Mouse (Mus musculus): ENCODE measurements at regions not wholly inside any gene's neighbourhood (a gene's known extent, or its start where the extent isn't known, plus 50 kb on each side); places are given as distances from the start of the nearest gene placed in this dataset.

DNA sequence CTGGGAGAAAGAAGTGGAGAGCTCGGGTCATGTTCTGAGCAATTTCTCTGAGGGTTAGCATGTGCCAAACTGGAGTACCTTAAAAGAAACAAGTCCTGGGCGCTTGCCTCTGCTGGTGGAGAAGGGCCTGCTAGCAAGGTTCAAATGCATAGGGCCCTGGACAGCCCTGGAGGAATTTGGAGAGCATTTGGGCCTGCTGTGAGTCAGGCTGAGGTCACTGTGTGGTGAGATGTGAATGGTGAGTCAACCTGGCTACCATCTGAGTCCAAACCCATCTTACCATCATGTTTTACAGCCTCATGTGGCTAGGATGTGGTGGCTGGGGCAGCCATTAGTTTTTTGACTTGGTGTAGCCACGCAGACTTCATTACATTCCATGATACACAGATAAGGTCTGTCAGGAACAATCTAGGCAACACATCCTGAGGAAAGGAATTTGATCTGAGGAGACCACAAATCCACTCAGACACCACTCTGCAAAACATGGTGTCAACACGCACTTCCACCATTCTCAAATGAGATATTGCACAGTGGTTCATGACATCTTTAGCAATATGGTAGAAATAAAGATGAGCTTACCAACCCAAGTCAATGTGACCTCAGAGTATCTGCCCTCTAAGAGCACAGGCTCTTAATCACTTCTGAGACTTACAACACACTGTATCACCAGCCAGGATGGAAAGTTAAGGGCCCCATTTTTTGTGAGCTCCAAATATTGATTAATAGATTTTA, 83.1 kb downstream of the Thbs2 start:
- no peak for DNase-seq (ENCODE audit: low spot score in 2 of 2)

GRCm38 (mm10) chr17:14608845-14609244, 85.2 kb downstream of the Thbs2 start:
- no peak for DNase-seq (ENCODE audit: low spot score in 2 of 2)

- DNase-seq (ENCODE audit: low spot score in 2 of 2): no peak
Observed at GRCm38 (mm10) chr17:14606356-14606989, 87.6 kb downstream of the Thbs2 start.

DNA sequence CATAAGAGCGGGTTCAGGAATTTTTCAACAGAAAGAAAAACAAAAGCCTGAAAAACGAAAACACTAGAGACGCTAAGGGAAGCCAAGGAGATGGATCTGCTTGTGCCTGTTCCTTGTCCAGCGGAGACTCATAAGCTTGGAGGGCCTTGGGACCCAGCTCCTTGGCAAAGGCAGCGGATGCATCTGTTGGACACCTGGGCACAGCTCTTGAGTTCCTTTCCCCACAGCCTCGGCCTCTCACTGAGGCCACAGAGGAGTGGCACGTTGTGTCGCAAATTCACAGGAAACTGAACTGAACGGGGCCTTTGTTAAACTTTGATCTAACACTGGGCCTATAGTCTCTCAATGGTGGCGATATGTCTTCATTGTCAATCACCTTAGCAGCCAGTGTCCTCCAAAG, 94.4 kb downstream of the Thbs2 start:
- DNase-seq (ENCODE audit: low spot score in 2 of 2): no peak

GRCm38 (mm10) chr17:14596470-14596869, 97.6 kb downstream of the Thbs2 start:
- no peak for DNase-seq (ENCODE audit: low spot score in 2 of 2)

GRCm38 (mm10) chr17:14595525-14595924, 98.5 kb downstream of the Thbs2 start:
- DNase-seq (ENCODE audit: low spot score in 2 of 2): no peak

GRCm38 (mm10) chr17:14588086-14588817, 105.8 kb downstream of the Thbs2 start:
- DNase-seq (ENCODE audit: low spot score in 2 of 2): peak in 1 of 2 experiments; percentile 16

- no peak for DNase-seq (ENCODE audit: low spot score in 2 of 2)
Observed at GRCm38 (mm10) chr17:14579671-14580070, 114.4 kb downstream of the Thbs2 start.

- no peak for DNase-seq (ENCODE audit: low spot score in 2 of 2)
Observed at GRCm38 (mm10) chr17:14578721-14579120, 115.3 kb downstream of the Thbs2 start.

GRCm38 (mm10) chr17:14578194-14578593, 115.8 kb downstream of the Thbs2 start:
- DNase-seq (ENCODE audit: low spot score in 2 of 2): no peak

DNA sequence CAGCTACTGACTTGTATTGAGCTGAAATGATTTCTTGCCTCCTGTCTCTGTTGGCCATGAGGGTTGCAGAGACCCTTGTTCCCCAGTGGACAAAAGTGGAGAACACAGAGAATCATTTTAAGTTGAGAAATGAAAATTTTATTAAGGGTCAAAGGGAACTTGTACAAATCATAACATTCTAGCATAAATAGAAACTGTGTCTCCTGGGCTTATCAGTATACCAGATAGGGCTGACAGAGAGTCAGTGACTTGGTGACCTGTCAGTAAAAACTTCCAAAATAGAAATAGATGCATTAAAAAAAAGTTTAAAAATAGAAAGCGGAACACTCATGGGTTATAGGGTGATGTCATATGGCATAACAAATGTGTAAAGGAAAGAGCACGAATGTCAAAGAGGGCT, 117.9 kb downstream of the Thbs2 start:
- no peak for DNase-seq (ENCODE audit: low spot score in 2 of 2)

DNA sequence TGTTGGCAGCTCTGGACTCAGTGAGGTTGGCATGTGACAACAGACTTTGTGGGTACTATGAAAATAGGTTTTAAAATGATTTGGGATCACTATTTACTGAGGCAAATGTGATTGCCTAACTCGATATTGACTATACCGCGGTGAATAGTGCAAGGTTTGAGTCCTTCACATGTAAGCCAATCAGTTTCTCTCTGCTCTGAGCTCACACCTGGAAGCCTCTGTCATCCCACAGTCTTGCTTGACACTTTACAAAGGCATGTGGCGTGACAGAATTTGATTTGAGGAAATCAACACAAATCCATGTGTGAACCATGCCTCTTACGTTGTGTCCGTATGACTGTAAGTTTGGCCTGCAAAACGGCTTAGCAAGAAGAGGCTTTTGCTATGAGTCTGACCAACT, 122.9 kb downstream of the Thbs2 start:
- no peak for DNase-seq (ENCODE audit: low spot score in 2 of 2)

- no peak for DNase-seq (ENCODE audit: low spot score in 2 of 2)
Observed at GRCm38 (mm10) chr17:14570266-14570775, 123.7 kb downstream of the Thbs2 start.

DNA sequence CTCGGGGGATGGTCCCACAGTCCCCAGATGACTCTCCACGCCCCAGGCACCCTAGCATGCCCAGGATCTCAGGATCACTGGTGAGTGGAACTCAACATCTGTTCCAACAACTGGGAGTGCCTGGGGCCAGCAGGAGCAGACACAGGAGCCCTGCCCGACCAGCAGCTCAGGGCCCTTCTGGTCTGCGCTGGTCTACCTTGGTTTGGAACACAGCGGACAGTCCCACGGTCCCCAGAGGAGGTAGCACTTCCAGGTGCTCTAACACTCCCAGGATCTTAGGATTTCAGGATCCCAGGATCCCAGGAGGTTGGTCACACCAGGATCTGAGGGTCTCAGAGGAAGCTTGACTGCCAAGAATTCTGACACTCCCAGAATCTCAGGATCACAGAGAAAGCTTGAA, 131.8 kb downstream of the Thbs2 start:
- no peak for DNase-seq (ENCODE audit: low spot score in 2 of 2)

- DNase-seq (ENCODE audit: low spot score in 2 of 2): no peak
Observed at GRCm38 (mm10) chr17:14557214-14557613, 136.8 kb downstream of the Thbs2 start.

DNA sequence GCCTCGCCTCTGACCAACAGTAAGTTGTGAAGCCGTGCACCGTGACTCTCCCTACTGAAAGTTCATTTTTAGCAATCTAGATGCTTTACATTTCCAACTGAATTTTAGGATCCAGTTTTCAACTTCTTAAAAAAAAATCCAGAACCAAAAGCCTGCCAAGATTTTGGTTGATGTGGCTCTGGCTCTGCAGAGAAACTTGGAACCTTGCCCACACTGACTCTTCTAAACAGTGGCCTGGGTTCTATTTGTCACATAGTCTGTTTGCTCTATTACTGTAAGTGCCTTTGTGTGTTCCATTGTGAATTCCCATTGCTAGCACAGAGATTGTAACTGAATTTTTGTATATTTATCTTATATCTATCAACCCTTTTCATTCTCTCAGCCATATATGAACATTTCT, 140.8 kb downstream of the Thbs2 start:
- DNase-seq (ENCODE audit: low spot score in 2 of 2): no peak

GRCm38 (mm10) chr17:14552081-14552480, 142.0 kb downstream of the Thbs2 start:
- no peak for DNase-seq (ENCODE audit: low spot score in 2 of 2)

DNA sequence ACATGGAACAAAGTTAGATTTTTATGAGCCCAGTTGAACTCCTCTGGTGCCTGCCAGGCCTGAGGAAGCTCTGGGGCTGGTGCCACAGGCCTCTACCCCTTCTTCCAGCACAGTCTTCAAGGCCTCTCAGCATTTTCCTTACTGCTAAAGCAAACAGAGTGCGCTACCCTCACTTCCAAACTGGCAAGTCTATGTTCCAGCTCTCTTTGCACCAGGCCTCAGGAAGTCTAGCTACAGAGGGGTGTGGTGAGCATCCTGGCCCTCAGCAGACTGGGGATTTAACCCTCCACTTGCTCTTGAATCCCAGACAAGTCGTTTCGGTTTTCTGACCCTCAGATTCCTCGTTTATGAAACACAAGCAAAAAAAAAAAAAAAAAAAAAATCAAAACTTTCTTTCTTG, 142.4 kb downstream of the Thbs2 start:
- no peak for DNase-seq (ENCODE audit: low spot score in 2 of 2)

DNA sequence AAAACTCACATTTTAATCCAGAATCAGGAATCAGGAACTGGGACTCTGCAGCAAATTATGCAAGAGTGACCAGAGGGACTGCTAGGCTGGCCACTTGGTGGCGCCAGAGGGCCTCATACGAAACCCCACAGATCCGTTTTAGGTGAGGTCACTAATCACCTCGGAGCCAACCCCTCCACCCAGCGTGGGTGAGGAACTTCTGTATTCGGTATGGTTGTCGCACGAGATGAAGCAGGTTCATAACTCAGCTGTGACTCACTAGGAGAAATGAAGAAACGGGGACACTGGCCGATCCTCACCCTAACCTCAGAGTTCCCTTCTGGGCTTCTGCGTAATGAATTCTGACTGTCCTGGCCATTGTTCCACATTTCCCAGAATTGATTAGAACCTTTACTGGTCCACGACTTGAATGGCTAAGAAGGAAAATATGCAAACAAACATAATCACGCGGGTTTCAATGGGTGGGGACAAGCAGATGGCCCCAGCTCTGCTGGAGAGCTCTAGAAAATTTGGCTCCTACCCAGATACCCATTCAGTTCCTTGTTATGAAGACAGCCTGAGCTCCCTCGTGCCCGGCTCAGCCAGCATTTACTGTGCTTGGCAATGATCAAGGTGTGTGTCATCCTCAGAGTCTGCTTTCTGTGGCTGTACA, 148.1 kb downstream of the Thbs2 start:
- peak; percentile 54 to 83 for DNase-seq (ENCODE audit: low spot score in 2 of 2)

DNA sequence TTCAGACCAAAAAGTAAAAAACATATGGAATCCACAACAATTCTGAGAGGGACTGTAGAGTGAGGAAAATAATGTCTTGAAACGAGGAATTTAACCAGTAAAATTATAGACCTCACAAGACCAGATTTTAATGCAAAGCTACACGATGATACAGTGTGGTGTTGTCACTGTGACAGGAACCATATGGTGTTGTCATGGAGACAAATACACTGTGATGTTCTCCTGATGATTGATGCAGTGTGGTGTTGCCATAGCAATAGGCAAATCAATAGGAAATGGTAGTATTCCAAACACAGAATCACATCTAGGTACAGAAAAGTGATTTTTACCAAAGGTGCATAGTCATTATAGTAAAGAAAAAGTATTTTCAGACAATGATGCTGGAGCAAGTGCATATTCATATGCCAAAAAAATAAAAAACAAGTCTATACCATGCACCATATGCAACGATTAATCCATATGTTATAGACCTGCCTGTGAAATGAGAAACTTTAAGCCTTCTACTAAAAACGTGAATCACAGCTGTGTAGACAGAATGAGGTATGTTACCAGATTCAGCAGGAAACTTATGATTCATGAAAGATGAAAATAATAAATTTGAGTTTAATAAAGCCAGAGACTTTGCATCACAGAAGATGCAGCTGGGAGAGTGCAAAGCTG, 149.6 kb downstream of the Thbs2 start:
- DNase-seq (ENCODE audit: low spot score in 2 of 2): peak in 1 of 2 experiments; percentile 39

GRCm38 (mm10) chr17:14541035-14541434, 153.0 kb downstream of the Thbs2 start:
- no peak for DNase-seq (ENCODE audit: low spot score in 2 of 2)
